Mouse (Mus musculus) heart, adult 11 months (tissue): ENCODE data around the gene Sf1.

Source experiments
- DNase-seq: peaks from one replicate; pipeline ENCODE4 v3.0.0; 2022

Sf1 gene

DNA sequence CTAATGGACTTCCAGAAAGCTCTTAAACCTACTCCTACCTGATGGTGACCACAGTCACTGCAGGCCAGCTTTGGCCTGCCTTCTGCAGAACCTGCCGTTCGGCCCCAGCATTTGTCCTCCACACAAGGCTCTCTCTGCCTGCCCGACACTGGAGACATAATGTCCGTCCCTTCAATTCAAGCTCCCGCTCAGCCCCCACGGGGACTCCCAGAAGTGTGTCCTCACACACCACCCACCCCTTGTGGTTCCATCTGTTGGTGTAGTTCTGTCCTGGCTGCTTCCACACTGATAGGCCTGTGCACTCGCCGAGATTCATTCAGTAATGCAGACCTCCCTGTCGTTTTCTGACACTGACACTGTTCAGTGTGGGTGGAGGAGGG lies 57.7 kb downstream of the Sf1 start:
- no peak for DNase-seq

- peak; percentile 80 for DNase-seq
Measured at GRCm38 (mm10) chr19:6422014-6422413, 58.5 kb downstream of the Sf1 start.

- DNase-seq, result no peak
Measured at GRCm38 (mm10) chr19:6423241-6423640, 59.8 kb downstream of the Sf1 start.

DNA sequence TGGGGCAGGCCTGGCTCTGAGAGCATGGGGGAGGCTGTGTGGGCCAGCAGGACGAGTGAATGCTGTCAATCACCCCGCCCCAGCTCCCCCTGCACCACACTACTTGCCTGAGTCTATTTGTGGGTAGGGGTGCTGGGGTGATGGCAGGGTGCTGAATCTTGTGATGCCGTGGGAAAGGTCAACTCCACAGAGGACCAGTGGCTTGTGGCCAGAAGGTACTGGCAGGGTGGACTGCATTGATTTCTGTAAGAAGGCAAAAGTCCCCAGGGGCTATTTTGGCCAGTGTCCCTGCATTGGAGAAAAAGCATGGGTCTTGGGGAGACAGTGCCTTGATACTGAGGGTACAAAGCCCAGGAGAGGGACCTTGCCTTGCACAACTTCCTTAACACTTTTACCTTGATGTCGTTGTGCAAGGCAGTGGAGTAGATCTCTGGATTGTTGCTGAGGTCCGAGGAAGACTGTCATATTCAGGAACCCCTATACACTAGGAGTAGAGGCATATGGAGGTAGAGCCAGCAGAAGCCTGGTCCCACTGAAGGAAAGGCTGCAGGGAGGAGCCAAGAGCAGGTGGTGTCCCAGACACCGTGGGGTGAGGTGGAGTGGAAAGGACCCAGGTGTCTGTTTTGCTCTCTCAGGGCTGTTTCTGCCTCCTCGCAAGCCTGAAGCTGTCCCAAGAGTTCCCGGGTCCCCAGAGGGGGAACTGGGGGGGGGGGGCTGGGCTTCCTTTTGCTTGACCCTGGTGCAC lies 60.8 kb downstream of the Sf1 start:
- no peak for DNase-seq

GRCm38 (mm10) chr19:6425595-6425994 lies 62.1 kb downstream of the Sf1 start:
- no peak for DNase-seq

DNA sequence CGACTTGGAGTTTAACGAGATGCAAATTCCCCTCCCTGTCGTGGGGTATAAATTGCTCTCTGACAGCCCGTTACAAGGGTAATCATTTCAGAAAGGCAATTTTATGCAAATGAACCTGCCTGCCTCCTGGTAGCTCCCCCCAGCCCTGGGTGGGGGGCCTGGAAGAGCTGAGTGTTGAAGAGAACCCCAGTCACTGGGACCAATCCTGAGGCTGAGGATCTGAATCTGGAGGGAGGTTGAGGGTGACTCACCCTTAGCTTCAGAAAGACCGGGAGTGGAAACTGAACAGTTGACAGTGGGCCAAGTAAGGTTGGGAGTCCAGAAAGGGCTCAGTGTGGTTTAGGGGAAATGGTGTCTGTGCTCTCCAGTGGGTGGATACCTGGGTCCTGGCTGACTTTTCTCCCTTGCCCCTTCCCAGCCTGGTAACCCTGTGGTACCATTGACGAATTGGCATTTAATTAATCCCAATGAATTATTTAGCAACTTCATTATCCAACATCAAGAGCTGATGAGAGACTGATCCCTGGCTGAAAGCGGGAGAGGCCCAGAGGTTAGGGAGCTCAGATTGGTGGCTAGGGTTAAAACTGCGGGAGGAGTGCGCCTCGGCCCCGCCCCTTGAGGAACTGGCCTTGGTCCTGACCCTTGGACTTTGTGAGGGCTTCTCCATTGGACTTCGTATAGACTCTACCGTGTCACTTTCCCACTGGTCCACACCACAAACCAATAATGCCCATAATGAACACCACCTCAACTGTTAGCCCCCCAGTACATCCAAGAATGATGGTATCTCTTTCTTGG lies 63.4 kb downstream of the Sf1 start:
- no peak for DNase-seq
